Comparison of ENCODE assay signal across 8 mouse cellular contexts in the genomic region with DNA sequence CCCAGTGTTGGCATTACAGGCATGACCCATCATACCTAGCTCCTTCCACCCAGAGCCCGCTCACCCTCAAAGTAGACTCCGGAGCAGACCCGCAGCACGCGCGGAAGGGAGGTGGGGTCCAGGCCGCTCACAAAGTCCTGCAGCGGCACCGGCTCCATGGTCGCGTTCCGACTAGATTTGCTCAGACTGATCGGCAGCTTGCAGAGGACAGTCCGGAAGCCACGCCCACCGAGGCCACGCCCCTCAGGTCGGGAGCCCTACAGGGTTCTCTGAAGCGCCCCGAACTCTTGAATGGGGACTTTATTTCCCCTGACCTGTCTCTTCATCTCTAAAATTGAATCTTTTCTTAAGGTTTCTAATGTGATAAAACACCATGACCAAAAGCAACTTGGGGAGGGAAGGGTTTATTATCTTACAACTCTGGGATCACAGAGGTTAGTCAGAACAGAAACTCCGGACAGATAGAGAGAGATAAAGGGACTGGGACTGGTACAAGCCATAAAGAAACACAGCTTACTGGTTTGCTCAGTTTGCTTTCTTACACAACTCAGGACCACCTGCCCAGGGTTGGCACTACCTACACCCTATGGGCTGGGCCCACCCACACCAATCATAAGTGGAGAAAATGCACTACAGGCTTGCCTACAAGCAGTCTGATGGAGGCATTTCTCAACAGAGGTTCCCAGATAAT. TPM values are rescaled to one million over a fixed set of nuclear protein-coding genes. Genes with fewer than 3 reads are reported as not detected.
DNase-seq lines count a peak whose midpoint lies in the region; ATAC-seq and TF ChIP-seq lines count a peak whose summit lies in the region.

A gene (minus strand): TSS at position 192 of the 691 bp plus-strand sequence.

- H3K9me3 ChIP-seq in embryonic facial prominence, embryonic 13.5 days, result no peaks in the 10 kb centered on the region
- H3K9me3 ChIP-seq in heart, embryonic 11.5 days (replicated peaks; ENCODE audit: control insufficient read depth, low read length), result no peaks in the 10 kb centered on the region
- no peaks in the 10 kb centered on the region for H3K9me3 ChIP-seq in neural tube, embryonic 13.5 days

- no peak within 1 kb of the TSS for H3K27ac ChIP-seq in embryonic facial prominence, embryonic 13.5 days
- H3K27ac ChIP-seq in heart, embryonic 11.5 days (ENCODE audit: low read depth, low read length), result no peak within 1 kb of the TSS
- H3K27ac ChIP-seq in neural tube, embryonic 13.5 days (replicated peaks), result no peak within 1 kb of the TSS

- peaks cover 33% of the 10 kb centered on the region for H3K27me3 ChIP-seq in embryonic facial prominence, embryonic 13.5 days
- peaks cover 26% of the 10 kb centered on the region for H3K27me3 ChIP-seq in heart, embryonic 11.5 days (ENCODE audit: control insufficient read depth, insufficient read depth, low read length)
- H3K27me3 ChIP-seq in neural tube, embryonic 13.5 days, result peaks cover 29% of the 10 kb centered on the region

- peak within 1 kb of the TSS; percentile 60 for H3K4me2 ChIP-seq in embryonic facial prominence, embryonic 13.5 days
- H3K4me2 ChIP-seq in heart, embryonic 11.5 days, result peak within 1 kb of the TSS; percentile 75
- peak within 1 kb of the TSS; percentile 54 for H3K4me2 ChIP-seq in neural tube, embryonic 13.5 days

- 2% methylated on average over 21 of the region's 21 CpGs for WGBS in embryonic facial prominence, embryonic 13.5 days
- WGBS in heart, embryonic 11.5 days (ENCODE audit: insufficient replicate concordance), result 2% methylated on average over 21 of the region's 21 CpGs
- WGBS in lung, adult 2 months, result 3% methylated on average over 21 of the region's 21 CpGs
- whole genome bisulfite sequencing in neural tube, embryonic 13.5 days, result 2% methylated on average over 21 of the region's 21 CpGs

- peak within 1 kb of the TSS; percentile 41 for H3K4me3 ChIP-seq in embryonic facial prominence, embryonic 13.5 days
- H3K4me3 ChIP-seq in heart, embryonic 11.5 days (ENCODE audit: low read depth, low read length), result peak within 1 kb of the TSS; percentile 39
- peak within 1 kb of the TSS; percentile 62 for H3K4me3 ChIP-seq in lung, adult 2 months (replicated peaks; ENCODE audit: extremely low read depth, low read depth, low read length)
- peak within 1 kb of the TSS; percentile 24 for H3K4me3 ChIP-seq in neural tube, embryonic 13.5 days

- peak; percentile 58; the same call in 1 of the 2 replicates for TF ChIP-seq POLR2A in lung, adult 2 months (IDR thresholded peaks at IDR 0.05; ENCODE audit: borderline replicate concordance, extremely low read depth, low read depth, low read length)

- no peaks in the 10 kb centered on the region for H3K36me3 ChIP-seq in embryonic facial prominence, embryonic 13.5 days
- H3K36me3 ChIP-seq in heart, embryonic 11.5 days (ENCODE audit: control insufficient read depth, insufficient read depth, low read length), result no peaks in the 10 kb centered on the region
- no peaks in the 10 kb centered on the region for H3K36me3 ChIP-seq in neural tube, embryonic 13.5 days

- DNase-seq in 416B (ENCODE audit: low read depth) (peak; percentile 68), ZHBTc4 (ENCODE audit: low read depth, low spot score) (peak; percentile 92)
- peak; percentile 67 for DNase-seq in kidney, adult 9 months
- DNase-seq in lung, adult 2 months, result peak; percentile 64
- peak; percentile 69 to 72 for DNase-seq in thymus, adult 18-20 months

- ATAC-seq in embryonic facial prominence, embryonic 13.5 days (ENCODE audit: insufficient number of reproducible peaks, insufficient read depth, low FRiP score, low TSS enrichment, low read depth), result no peak
- no peak for ATAC-seq in heart, embryonic 11.5 days (replicated peaks; ENCODE audit: insufficient number of reproducible peaks, low FRiP score, low TSS enrichment)
- ATAC-seq in neural tube, embryonic 13.5 days (ENCODE audit: low read depth), result no peak

- H3K9ac ChIP-seq in embryonic facial prominence, embryonic 13.5 days, result peak within 1 kb of the TSS; percentile 59
- peak within 1 kb of the TSS; percentile 44; the same call in 1 of the 2 replicates for H3K9ac ChIP-seq in heart, embryonic 11.5 days (ENCODE audit: low read depth, low read length)
- peak within 1 kb of the TSS; percentile 55; the same call in 1 of the 2 replicates for H3K9ac ChIP-seq in neural tube, embryonic 13.5 days

- TF ChIP-seq CTCF in lung, adult 2 months (IDR thresholded peaks at IDR 0.05; ENCODE audit: insufficient read depth, low read length), result no peak

- peaks cover 5% of the 10 kb centered on the region; the same call in 1 of the 2 replicates for H3K4me1 ChIP-seq in embryonic facial prominence, embryonic 13.5 days
- 0 out of 2 replicates have a peak, but pooled peaks cover 4% of the 10 kb centered on the region for H3K4me1 ChIP-seq in heart, embryonic 11.5 days (ENCODE audit: control insufficient read depth, insufficient read depth, low read length)
- H3K4me1 ChIP-seq in lung, adult 2 months (ENCODE audit: control insufficient read depth, insufficient read depth, low read length), result no peaks in the 10 kb centered on the region
- H3K4me1 ChIP-seq in neural tube, embryonic 13.5 days (replicated peaks), result peaks cover 6% of the 10 kb centered on the region; the same call in 1 of the 2 replicates

RNA-seq across cellular contexts. Expression of the gene that starts here (rescaled TPM):
- 0.79 and 1.4 TPM in 2 replicates for polyA plus RNA-seq in embryonic facial prominence, embryonic 13.5 days (2015; fragmentation: Nextera tagmentation; extraction: Ambion mirVana)
- 0.29 and 0.59 TPM in 2 replicates for polyA plus RNA-seq in heart, embryonic 11.5 days (2014; fragmentation: Nextera tagmentation; extraction: Ambion mirVana)
- polyA plus RNA-seq in lung, adult 2 months (2012; rRNA removed), result 13.6 and 16.5 TPM in 2 replicates
- 0.47 and 0.90 TPM in 2 replicates for polyA plus RNA-seq in neural tube, embryonic 13.5 days (2015; fragmentation: Nextera tagmentation; extraction: Ambion mirVana)
